Mouse (Mus musculus) E14TG2a.4 (cell line): ENCODE measurements around the gene Shkbp1.

Experiments
- CTCF ChIP-seq: conservative IDR thresholded peaks from 2 replicates; pipeline ENCODE4 v1.5.1; 2014; ENCODE audit warnings: low read length
- NANOG ChIP-seq: IDR thresholded peaks from 2 replicates; pipeline ENCODE4 v1.6.1; 2014; ENCODE audit warnings: borderline replicate concordance, low read length, mixed read lengths
- POU5F1 ChIP-seq: IDR thresholded peaks from 2 replicates; pipeline ENCODE4 v1.6.1; 2014; ENCODE audit warnings: low read length, borderline replicate concordance

DNA sequence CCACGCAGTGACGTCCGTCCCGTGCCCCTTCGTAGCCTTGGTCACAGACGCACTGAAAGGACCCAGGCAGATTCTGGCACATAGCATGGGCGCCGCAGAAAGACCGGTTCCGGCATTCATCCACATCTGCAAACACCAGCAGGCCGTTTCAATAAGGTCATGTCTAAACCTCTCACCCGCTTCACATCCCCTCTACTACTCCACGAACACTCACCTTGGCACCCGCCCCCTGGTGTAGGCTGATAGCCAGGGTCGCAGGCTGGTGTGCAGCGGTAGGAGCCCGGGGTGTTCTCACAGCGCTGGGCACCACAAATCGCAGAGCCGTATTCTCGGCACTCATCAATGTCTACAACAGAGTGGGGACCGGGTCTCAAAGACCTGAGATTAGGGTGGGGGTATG, 36.4 kb downstream of the Shkbp1 start:
- no peak for TF ChIP-seq CTCF
- no peak for TF ChIP-seq NANOG
- TF ChIP-seq POU5F1 = no peak
